Mouse (Mus musculus) right cerebral cortex, adult 2 months (tissue): ENCODE measurements around the gene Mbtps2.
A peak's percentile ranks its signal among the peaks of the same experiment; 100 is the strongest.

ENCODE experiments used
- DNase-seq, 2 experiments: peaks; one replicate each; pipeline ENCODE4 v3.0.0; 2021 to 2022; ENCODE audit warnings: low spot score in 2 of 2

The Mbtps2 gene

GRCm38 (mm10) chrX:157598186-157598996, at the start of gene Mbtps2:
Mbtps2 (minus strand) TSS chrX:157598715.
- DNase-seq, result peak; percentile 46 to 47

DNA sequence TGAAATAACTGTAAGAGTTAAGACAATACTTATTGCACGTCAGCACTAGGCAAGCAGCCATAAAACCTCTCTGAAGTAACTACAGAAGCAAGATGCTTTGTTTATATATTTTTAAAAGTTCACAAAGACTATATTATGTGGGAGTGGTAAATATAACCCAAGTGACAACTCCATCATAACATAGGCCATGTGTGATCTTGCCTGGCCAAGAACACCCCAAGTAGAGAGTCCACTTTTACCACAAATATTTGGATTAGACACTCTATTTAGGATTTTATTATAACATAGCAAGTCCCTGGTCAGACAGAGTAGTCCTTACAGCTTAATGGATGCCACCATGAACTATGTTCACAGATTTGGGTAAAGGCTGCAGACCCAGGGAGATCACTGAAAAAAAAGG, 47.9 kb upstream of the Mbtps2 start:
- DNase-seq, result no peak

- DNase-seq, result no peak
Observed at GRCm38 (mm10) chrX:157644700-157645099, 46.2 kb upstream of the Mbtps2 start.

DNA sequence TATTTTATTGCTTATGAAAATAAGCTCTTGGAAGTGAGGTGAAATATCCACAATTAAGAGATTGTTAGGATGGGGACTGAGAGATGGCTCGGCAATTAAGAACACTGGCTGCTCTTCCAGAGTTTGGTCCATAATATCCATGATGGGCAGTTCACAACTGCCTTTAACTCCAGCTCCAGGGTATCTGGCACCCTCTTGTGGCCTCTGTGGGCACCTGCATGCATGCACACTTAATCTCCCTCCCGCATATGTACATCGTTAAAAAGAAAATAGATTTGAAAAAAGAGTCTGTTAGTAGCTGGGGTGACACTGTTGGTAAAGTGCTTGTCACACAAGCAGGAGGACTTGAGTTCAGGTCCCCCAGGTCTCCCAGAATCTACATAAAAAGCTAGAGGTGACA, 45.8 kb upstream of the Mbtps2 start:
- DNase-seq, result peak; percentile 31 to 59

- DNase-seq, result no peak
Observed at GRCm38 (mm10) chrX:157642856-157643255, 44.3 kb upstream of the Mbtps2 start.

- no peak for DNase-seq
Observed at GRCm38 (mm10) chrX:157637253-157637652, 38.7 kb upstream of the Mbtps2 start.

- DNase-seq, result no peak
Observed at GRCm38 (mm10) chrX:157633676-157634414, 35.3 kb upstream of the Mbtps2 start.

DNA sequence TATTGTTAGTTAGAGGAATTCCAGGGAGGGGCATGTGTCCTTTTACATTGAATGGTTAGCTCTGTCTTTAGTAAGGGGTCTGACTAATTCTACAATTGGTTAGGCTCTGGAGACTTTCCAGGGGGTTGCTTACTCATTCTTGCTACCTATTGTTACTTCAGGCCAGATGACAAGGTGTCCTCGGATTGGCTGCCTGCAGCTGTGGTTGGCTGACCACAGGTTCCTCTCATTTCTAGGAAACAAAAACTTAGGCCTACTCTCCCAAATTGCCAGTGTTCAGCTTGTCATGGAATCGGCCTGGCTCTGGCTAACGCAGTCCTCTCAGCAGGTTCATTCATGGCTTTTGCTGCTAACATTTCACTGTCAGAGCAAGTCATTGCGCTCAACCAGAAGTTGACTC, 31.8 kb upstream of the Mbtps2 start:
- DNase-seq, result no peak

DNA sequence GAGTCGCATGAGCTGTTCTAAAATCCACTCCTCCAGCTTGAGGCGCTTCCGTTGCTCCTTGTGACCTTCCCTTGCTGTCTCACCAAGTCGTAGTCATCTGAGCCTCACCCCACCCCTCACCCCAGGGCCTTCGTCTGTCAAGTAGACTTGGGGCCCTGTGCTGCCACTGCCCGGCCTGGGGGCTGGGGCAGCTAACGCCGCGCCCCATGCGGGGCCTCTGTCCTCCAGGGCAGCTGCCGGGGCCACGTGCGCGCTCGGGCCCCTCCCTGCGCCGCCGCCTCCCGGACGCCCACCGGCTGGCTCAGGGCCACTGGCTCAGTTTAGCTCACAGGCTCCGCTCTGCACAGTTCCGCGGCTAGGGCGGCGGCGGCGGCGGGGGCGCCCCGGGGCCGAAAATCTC, 14.4 kb upstream of the Mbtps2 start:
- peak; percentile 17 to 21 for DNase-seq

DNA sequence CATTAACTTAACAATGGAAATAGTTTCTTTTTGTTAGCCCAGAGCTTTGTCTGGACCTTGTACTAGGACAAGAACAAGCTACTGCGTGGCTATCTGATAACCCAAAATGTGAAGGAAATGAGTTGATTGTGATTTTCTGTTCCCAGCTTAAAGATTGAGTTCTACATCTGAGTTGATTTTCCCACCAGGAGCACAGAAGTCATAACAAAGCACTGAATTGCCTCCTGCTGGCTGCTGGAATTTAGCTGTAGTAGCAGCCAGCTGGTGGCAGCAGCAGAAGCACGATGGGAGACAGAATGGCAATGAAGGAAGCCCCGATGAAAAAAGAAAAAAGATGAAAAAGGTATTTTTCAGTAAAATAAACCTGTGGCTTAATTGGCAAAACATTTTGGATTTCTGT, 2.9 kb upstream of the Mbtps2 start:
- DNase-seq, result peak; percentile 13 to 18

DNA sequence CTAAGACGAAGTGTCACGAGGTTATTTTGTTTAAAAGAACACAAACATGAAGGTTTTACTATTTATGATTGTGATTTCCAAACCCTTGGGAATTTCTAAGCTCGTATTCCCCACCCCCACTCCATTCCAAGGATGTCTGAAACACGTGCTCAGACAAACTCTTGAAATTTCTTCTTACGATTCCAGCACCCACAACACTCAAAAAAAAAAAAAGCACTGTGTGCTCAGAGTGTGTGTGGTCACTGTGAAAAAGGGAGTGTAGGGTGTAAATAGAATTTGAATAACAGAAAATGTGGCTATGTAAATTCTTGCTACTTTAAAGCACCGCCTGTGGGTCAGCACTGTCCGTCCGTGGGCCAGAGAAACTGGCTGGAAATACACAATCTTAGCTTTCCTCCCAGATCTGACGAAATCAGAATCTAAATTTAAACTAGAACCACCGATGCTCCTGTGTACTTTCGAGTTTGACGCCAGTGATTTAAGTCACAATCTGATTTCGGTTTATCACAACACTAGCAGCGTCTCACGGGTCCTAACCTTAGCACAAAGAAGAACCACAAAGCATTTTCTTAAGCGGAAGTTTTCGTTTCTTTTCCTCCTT, 830 bp downstream of the Mbtps2 start:
- DNase-seq, result no peak

GRCm38 (mm10) chrX:157596802-157597201, 1.7 kb downstream of the Mbtps2 start:
- DNase-seq, result no peak

DNA sequence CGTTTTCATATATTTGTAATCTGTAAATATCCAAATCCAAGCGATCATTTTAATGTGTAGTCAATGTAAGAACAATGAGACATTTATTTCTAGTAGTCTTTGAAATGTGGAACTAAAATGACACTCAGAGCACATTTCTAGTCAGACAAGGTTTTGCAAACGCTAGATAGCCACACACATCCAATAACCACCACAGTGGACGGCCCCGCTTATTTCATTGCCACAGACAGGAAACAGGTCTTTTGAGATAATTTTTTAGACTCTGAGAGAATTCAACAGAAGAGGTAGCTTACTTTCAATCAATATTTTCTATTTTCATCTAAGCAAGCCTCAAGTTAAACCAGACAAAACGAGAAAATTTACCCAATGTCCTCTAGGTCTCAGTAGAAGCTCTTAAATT, 2.6 kb downstream of the Mbtps2 start:
- DNase-seq, result no peak

GRCm38 (mm10) chrX:157594606-157595005, 3.9 kb downstream of the Mbtps2 start:
- no peak for DNase-seq

GRCm38 (mm10) chrX:157587001-157587400, 11.5 kb downstream of the Mbtps2 start:
- DNase-seq, result no peak

DNA sequence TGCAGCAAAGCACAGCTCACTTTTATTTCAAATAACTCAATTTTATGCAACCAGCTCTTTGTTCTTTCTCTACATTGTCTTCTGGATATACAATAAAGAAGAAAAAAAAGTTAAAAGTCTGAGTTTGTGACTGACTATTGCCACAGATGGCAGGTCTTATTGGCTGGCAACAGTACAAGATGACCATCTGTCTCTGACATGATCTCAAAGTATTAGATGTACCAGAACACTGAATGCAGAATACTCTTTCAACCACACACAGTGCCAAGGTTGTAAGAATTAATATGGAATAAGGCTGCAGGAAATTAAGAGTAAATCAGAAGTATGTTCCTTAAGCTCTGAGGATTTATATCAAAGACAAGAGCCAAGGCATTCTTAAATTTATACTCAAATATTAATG, 12.1 kb downstream of the Mbtps2 start:
- no peak for DNase-seq

- DNase-seq, result no peak
Observed at GRCm38 (mm10) chrX:157579108-157579614, 19.4 kb downstream of the Mbtps2 start.

GRCm38 (mm10) chrX:157574683-157575082, 23.8 kb downstream of the Mbtps2 start:
- DNase-seq, result no peak

GRCm38 (mm10) chrX:157568840-157569239, 29.7 kb downstream of the Mbtps2 start, which contains the start of gene Yy2:
Yy2 (minus strand) TSS chrX:157568985.
- DNase-seq, result no peak

DNA sequence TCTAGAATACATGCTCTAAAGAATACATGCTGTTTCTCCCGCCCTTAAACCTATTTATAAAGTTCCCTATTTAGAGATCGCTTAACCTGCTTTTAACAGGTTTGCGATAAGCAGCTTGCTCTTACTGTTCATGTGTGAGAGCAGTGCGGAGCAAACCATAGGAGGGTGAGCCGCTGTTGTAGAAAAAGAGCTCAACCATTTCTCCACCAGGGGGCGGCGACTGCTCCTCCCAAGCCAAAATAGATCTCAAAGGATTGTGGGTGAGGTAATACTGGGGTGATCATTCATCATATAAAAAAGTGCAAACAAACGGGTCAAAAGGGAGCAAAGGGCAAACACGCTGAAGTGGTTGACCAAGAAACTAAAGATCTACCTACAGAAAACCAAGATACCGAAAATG, 34.7 kb downstream of the Mbtps2 start:
- no peak for DNase-seq

GRCm38 (mm10) chrX:157547082-157547481, 51.4 kb downstream of the Mbtps2 start:
- DNase-seq, result no peak

- DNase-seq, result no peak
Observed at GRCm38 (mm10) chrX:157506400-157506799, 92.1 kb downstream of the Mbtps2 start.
